Mouse (Mus musculus) embryonic facial prominence, embryonic 13.5 days (tissue): Measurements from ENCODE around the gene Nrros. TPM values are rescaled to one million over a fixed set of nuclear protein-coding genes. Genes with fewer than 3 reads are reported as not detected.

Experiments
- ATAC-seq: fragments of 200-750 bp; cut with Nextera tagmentation; 2 replicates; pipeline ENCODE4 v1.8.0; 2017; ENCODE audit warnings: low read depth; ENCODE audit not compliant: insufficient number of reproducible peaks, insufficient read depth, low FRiP score, low TSS enrichment
- H3K27ac ChIP-seq: fragments of 300-500 bp; sonication (generic); 2 replicates; pipeline ENCODE4 v1.5.1; 2015; ENCODE audit warnings: moderate library complexity, mild to moderate bottlenecking, inconsistent platforms
- H3K27me3 ChIP-seq: fragments of 300-500 bp; sonication (generic); 2 replicates; pipeline ENCODE4 v1.6.1; 2015; ENCODE audit warnings: mild to moderate bottlenecking, inconsistent platforms
- H3K36me3 ChIP-seq: fragments of 300-500 bp; sonication (generic); 2 replicates; pipeline ENCODE4 v1.6.1; 2015; ENCODE audit warnings: mild to moderate bottlenecking, inconsistent platforms
- H3K4me1 ChIP-seq: fragments of 300-500 bp; sonication (generic); 2 replicates; pipeline ENCODE4 v1.6.1; 2015; ENCODE audit warnings: inconsistent platforms
- H3K4me2 ChIP-seq: fragments of 300-500 bp; sonication (generic); 2 replicates; pipeline ENCODE4 v1.6.1; 2015; ENCODE audit warnings: moderate library complexity, mild to moderate bottlenecking, inconsistent platforms
- H3K4me3 ChIP-seq: fragments of 300-500 bp; sonication (generic); 2 replicates; pipeline ENCODE4 v1.5.1; 2015; ENCODE audit warnings: mild to moderate bottlenecking, inconsistent platforms
- H3K9ac ChIP-seq: fragments of 300-500 bp; sonication (generic); 2 replicates; pipeline ENCODE4 v1.6.1; 2015; ENCODE audit warnings: mild to moderate bottlenecking, inconsistent platforms
- H3K9me3 ChIP-seq: fragments of 300-500 bp; sonication (generic); 2 replicates; pipeline ENCODE4 v1.6.1; 2016; ENCODE audit warnings: inconsistent platforms
- WGBS: fragments of 180-500 bp; shearing (Covaris S2); methylation state at CpG from one replicate; pipeline ENCODE4 v1.1.7; 2015; ENCODE audit warnings: mixed read lengths; 5-methylcytosine and 5-hydroxymethylcytosine counted together
- polyA plus RNA-seq: library from polyadenylated mRNA; unstranded; fragments of >200 nt; fragmentation: Nextera tagmentation; extraction: Ambion mirVana; gene quantifications from 2 replicates; pipeline ENCODE4 v1.2.1, GENCODE M21; 2015

The Nrros gene
- polyA plus RNA-seq, 1 experiment from 2014 or later = 13.0 TPM

GRCm38 (mm10) chr16:32176896-32177686 lies 11.7 kb upstream of the Nrros start:
- H3K9ac ChIP-seq = 0 out of 2 replicates have a peak overlapping the region, but pooled peaks have one; percentile 36
- 55% methylated on average over 18 of the region's 18 CpGs for WGBS
- peak overlapping the region; percentile 4; the same call in 1 of the 2 replicates for H3K4me2 ChIP-seq
- ATAC-seq = no peak
- no peak overlapping the region for H3K4me3 ChIP-seq
- no peaks in the 10 kb centered on the region for H3K27me3 ChIP-seq
- H3K27ac ChIP-seq = 0 out of 2 replicates have a peak overlapping the region, but pooled peaks have one; percentile 28
- peaks cover 7% of the 10 kb centered on the region; the same call in 1 of the 2 replicates for H3K4me1 ChIP-seq
- no peaks in the 10 kb centered on the region for H3K9me3 ChIP-seq
- H3K36me3 ChIP-seq = no peaks in the 10 kb centered on the region

- no peak overlapping the region for H3K4me2 ChIP-seq
- no peaks in the 10 kb centered on the region for H3K27me3 ChIP-seq
- H3K9me3 ChIP-seq = no peaks in the 10 kb centered on the region
- H3K9ac ChIP-seq = no peak overlapping the region
- H3K4me1 ChIP-seq = peaks cover 7% of the 10 kb centered on the region; the same call in 1 of the 2 replicates
- WGBS = 80% methylated on average over 4 of the region's 4 CpGs
- ATAC-seq = no peak
- H3K4me3 ChIP-seq = no peak overlapping the region
- H3K27ac ChIP-seq = no peak overlapping the region
- H3K36me3 ChIP-seq = no peaks in the 10 kb centered on the region
Measured at GRCm38 (mm10) chr16:32175029-32175428, 9.6 kb upstream of the Nrros start.

DNA sequence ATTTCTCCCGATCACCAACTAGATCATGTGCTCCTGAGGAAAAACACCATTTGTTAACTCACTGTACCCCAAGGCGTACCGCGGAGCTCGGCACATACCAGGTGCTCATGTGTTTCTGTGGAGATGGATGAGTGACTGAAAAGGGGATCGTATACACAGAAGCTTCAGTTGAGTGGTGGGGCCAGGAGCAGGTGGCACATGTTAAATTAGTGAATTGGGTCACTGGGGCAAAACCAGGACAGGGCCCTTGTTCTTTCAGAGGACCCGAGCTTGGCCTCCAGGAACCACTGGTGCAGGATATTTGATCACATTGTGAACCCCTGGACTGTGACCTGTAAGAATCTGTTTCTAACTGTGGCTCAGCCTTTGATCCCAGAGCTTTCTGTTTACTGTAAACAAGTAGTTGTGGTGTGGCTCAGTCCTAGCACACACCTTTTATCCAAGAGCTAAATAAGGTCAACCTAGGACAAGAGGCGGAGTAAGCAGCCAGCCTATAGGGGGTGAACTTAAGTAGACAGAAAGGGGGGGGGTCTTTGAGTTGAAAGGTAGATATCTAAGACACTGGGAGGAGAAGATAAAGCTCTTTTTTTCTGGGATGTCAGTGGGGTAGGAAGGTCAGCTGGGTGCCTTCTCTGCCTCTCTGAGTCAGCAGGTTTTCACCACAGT lies 9.1 kb upstream of the Nrros start:
- H3K4me1 ChIP-seq = peaks cover 7% of the 10 kb centered on the region; the same call in 1 of the 2 replicates
- no peak overlapping the region for H3K9ac ChIP-seq
- H3K4me2 ChIP-seq = no peak overlapping the region
- H3K36me3 ChIP-seq = no peaks in the 10 kb centered on the region
- H3K27me3 ChIP-seq = no peaks in the 10 kb centered on the region
- H3K27ac ChIP-seq = no peak overlapping the region
- H3K4me3 ChIP-seq = no peak overlapping the region
- no peaks in the 10 kb centered on the region for H3K9me3 ChIP-seq
- WGBS = 82% methylated on average over 8 of the region's 8 CpGs
- no peak for ATAC-seq

GRCm38 (mm10) chr16:32173401-32173800 lies 8.0 kb upstream of the Nrros start:
- no peak for ATAC-seq
- Histone ChIP-seq H3K36me3 (no peaks in the 10 kb centered on the region), H3K9me3 (no peaks in the 10 kb centered on the region), H3K27me3 (no peaks in the 10 kb centered on the region), H3K4me1 (peaks cover 7% of the 10 kb centered on the region; the same call in 1 of the 2 replicates), H3K27ac (no peak overlapping the region), H3K4me2 (no peak overlapping the region), H3K9ac (no peak overlapping the region), H3K4me3 (no peak overlapping the region)
- WGBS = 73% methylated on average over 11 of the region's 11 CpGs

- ATAC-seq = no peak
- Histone ChIP-seq H3K27ac (no peak overlapping the region), H3K4me3 (no peak overlapping the region), H3K4me1 (no peaks in the 10 kb centered on the region), H3K36me3 (no peaks in the 10 kb centered on the region), H3K9ac (no peak overlapping the region), H3K27me3 (peaks cover 1% of the 10 kb centered on the region; the same call in 1 of the 2 replicates), H3K4me2 (no peak overlapping the region), H3K9me3 (no peaks in the 10 kb centered on the region)
- WGBS = 86% methylated on average over 5 of the region's 5 CpGs
Measured at GRCm38 (mm10) chr16:32171031-32171731, 5.8 kb upstream of the Nrros start.

- Histone ChIP-seq H3K4me2 (no peak overlapping the region), H3K27me3 (peaks cover 21% of the 10 kb centered on the region), H3K4me1 (peaks cover 9% of the 10 kb centered on the region), H3K4me3 (no peak overlapping the region), H3K9ac (no peak overlapping the region), H3K27ac (no peak overlapping the region), H3K36me3 (no peaks in the 10 kb centered on the region), H3K9me3 (no peaks in the 10 kb centered on the region)
- no peak for ATAC-seq
- WGBS = 86% methylated on average over 4 of the region's 4 CpGs
Measured at GRCm38 (mm10) chr16:32167819-32168545, 2.6 kb upstream of the Nrros start.

GRCm38 (mm10) chr16:32164396-32165027 lies 882 bp downstream of the Nrros start:
- no peak for ATAC-seq
- Histone ChIP-seq H3K27ac (no peak overlapping the region; the same call in 1 of the 2 replicates), H3K9me3 (no peaks in the 10 kb centered on the region), H3K36me3 (no peaks in the 10 kb centered on the region), H3K4me3 (peak overlapping the region; percentile 44; the same call in 1 of the 2 replicates), H3K4me2 (peak overlapping the region; percentile 83), H3K27me3 (peaks cover 21% of the 10 kb centered on the region), H3K9ac (peak overlapping the region; percentile 71), H3K4me1 (peaks cover 9% of the 10 kb centered on the region)
- WGBS = 66% methylated on average over 19 of the region's 19 CpGs

DNA sequence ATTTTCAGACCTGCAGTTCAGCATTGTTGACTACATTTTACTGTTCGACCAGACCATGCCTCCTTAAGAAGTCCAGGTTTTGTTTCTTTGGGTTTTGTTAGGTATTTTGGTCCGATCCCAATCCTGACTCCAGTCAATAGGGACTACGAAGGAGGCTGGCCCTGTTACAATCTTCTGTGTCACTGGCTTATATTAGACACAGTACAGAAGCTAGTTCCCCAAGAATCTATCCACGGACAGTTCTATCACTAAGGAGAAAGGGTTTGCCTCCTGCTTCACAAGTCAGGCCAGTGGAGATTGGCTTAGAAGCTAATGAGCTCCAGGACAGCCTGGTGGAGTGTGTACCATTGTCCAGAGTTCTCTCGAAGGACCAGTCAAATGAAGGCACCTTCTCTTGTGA lies 1.5 kb downstream of the Nrros start:
- Histone ChIP-seq H3K4me3 (no peak overlapping the region), H3K9me3 (no peaks in the 10 kb centered on the region), H3K4me2 (no peak overlapping the region), H3K36me3 (no peaks in the 10 kb centered on the region), H3K9ac (no peak overlapping the region), H3K27ac (no peak overlapping the region), H3K27me3 (peaks cover 21% of the 10 kb centered on the region), H3K4me1 (peaks cover 9% of the 10 kb centered on the region)
- ATAC-seq = no peak
- 79% methylated on average over 5 of the region's 5 CpGs for WGBS

GRCm38 (mm10) chr16:32163392-32163791 lies 2.0 kb downstream of the Nrros start:
- Histone ChIP-seq H3K4me2 (no peak overlapping the region), H3K4me1 (peaks cover 9% of the 10 kb centered on the region), H3K27ac (no peak overlapping the region), H3K4me3 (no peak overlapping the region), H3K9me3 (no peaks in the 10 kb centered on the region), H3K36me3 (no peaks in the 10 kb centered on the region), H3K27me3 (peaks cover 21% of the 10 kb centered on the region), H3K9ac (no peak overlapping the region)
- no peak for ATAC-seq
- WGBS = 75% methylated on average over 4 of the region's 4 CpGs

GRCm38 (mm10) chr16:32160742-32161323 lies 4.6 kb downstream of the Nrros start:
- no peak overlapping the region for H3K4me2 ChIP-seq
- peaks cover 9% of the 10 kb centered on the region for H3K4me1 ChIP-seq
- H3K36me3 ChIP-seq = no peaks in the 10 kb centered on the region
- H3K27ac ChIP-seq = no peak overlapping the region
- H3K9ac ChIP-seq = no peak overlapping the region
- ATAC-seq = no peak
- peaks cover 16% of the 10 kb centered on the region for H3K27me3 ChIP-seq
- WGBS = 87% methylated on average over 9 of the region's 9 CpGs
- no peak overlapping the region for H3K4me3 ChIP-seq
- H3K9me3 ChIP-seq = no peaks in the 10 kb centered on the region
